Mouse (Mus musculus) liver, embryonic 14.5 days (tissue): ENCODE data around the gene Proser1.
A peak's percentile ranks its signal among the peaks of the same experiment; 100 is the strongest.

Experiments used
- CTCF ChIP-seq: IDR thresholded peaks from 2 replicates; pipeline ENCODE4 v1.5.1; 2016; ENCODE audit warnings: antibody characterized with exemption, low read depth, control low read depth
- EP300 ChIP-seq: IDR thresholded peaks from 2 replicates; pipeline ENCODE4 v1.6.1; 2016; ENCODE audit warnings: antibody characterized with exemption, low read depth

DNA sequence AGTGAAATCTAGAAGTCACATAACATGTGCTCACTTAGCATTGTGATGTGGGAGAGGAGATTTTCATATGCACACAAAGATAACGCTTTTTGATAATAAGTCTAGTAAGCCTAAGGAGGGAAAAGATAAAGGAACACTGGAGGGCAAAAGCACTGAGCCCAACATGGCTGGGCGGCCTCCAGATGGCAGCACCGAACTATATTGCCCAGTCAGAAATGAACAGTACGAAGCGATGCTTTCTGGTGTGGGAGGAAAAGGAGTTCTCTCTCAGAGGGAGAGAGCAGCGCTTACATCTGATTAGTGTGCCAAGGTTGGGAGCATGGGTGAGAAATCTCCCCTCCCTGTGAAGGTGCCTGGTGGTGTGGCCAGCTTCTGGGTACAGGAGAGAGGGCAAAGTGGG is 12.4 kb downstream of the Proser1 start:
- TF ChIP-seq EP300 (no peak), CTCF (peak; percentile 70)
